Mouse (Mus musculus) megakaryocyte, embryonic 14.5 days (primary cell): ENCODE data around the gene Nr6a1.

Experiments
- FLI1 ChIP-seq: IDR thresholded peaks from 2 replicates; pipeline ENCODE4 v1.6.1; 2012; ENCODE audit warnings: low read length, inconsistent platforms, mixed read lengths
- GATA1 ChIP-seq: IDR thresholded peaks from 3 replicates; pipeline ENCODE4 v1.6.1; 2012; ENCODE audit warnings: mixed read lengths, low read length, inconsistent platforms, borderline replicate concordance

DNA sequence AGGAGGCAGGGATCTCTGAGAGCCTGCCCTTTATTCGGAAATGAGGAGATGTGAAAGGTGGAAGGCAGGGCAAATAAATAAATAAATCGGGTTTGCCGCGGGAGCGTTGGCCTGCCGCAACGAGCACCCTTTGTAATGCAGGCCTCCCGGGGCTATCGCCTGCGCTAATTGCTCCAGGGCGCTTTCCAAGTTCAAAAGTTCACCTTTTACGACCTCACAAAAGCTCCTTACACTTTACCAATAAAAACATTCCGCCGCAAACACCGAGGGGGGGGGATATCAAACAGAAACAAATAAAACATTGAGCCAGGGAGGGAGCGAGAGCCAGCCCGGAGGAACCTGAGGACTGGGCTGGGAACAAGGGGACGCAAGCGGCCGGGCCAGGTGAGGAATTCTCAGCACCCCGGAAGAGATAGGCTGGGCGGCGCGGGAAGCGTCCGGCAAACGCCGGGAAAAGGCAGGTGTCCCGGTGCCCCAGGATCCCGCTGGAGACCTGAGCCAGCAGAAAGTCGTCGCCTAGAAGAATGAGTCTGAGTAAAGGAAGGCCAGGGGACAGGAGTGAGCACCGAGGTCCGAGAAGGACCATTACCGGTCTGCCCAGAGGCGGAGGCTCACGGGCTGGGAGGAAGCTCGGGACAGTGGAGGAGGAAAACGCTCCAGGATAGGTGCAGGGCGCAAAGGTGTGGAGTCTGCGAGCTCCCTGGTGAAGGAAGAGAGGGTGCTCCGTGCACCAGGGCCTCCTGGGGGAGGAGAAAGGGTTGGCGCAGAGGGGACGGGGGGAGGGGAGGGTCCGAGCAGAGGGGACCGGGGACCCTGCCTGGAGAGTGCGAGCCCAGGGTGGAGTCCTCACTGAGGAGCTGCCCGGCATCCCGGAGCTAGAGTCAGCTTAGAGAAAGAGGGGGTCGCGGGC is 2.1 kb downstream of the Nr6a1 start:
- TF ChIP-seq GATA1 (no peak), FLI1 (no peak)
